Mouse (Mus musculus) spleen, adult 2 months (tissue): ENCODE measurements around the gene Mettl9.

Experiments
- CTCF ChIP-seq: fragments of 200-500 bp; IDR thresholded peaks from 2 replicates; pipeline ENCODE4 v1.5.1; 2011; ENCODE audit warnings: mild to moderate bottlenecking, inconsistent platforms; ENCODE audit not compliant: insufficient read depth, insufficient read length, insufficient replicate concordance; ENCODE audit errors: extremely low read depth
- POLR2A ChIP-seq: fragments of 200-500 bp; IDR thresholded peaks from 2 replicates; pipeline ENCODE4 v1.6.1; 2011; ENCODE audit warnings: low read depth, low read length, inconsistent platforms

DNA sequence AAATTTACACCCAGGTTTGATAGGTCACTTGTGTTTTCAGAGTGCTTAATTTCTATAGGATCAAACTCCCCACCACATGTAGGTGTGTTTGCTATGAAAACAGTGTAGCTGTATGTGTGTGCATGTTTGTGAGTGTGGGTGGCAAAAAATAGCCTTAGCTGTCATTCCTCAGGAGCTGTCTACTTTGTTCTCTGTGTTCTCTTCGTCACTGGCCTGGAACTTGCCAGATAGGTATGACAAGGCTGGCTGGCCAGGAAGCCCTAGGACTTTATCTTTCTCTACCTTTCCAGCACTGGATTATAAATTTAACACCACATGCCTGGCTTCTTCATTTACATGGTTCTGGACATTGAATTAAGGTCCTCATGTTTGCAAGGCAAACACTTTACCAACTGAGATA is 10.0 kb downstream of the Mettl9 start:
- TF ChIP-seq CTCF (no peak), POLR2A (no peak)
